Mouse (Mus musculus): ENCODE results near the gene Map1b. TPM values are rescaled to one million over a fixed set of nuclear protein-coding genes. Genes with fewer than 3 reads are reported as not detected.

Gene Map1b
- total RNA-seq, 1 experiment = 21.2 TPM

- DNase-seq (ENCODE audit: low read depth, low spot score) = no peak
- Histone ChIP-seq H3K27ac (ENCODE audit: insufficient read depth, low read depth, low read length, poor library complexity, severe bottlenecking) (no peak overlapping the region), H3K9ac (ENCODE audit: insufficient read depth, low read depth, low read length, poor library complexity, severe bottlenecking) (no peak overlapping the region), H3K9me3 (ENCODE audit: control insufficient read depth, insufficient read depth, low read depth, low read length) (no peaks in the 10 kb centered on the region), H3K4me1 (ENCODE audit: control insufficient read depth in 2 of 2, insufficient read depth in 2 of 2, low read length in 2 of 2, poor library complexity in 1 of 2) (peaks cover 0 to 7% of the 10 kb centered on the region in 2 experiments; a peak in 1 of 4 replicates), H3K36me3 (ENCODE audit: control insufficient read depth, insufficient read depth, low read length, poor library complexity, severe bottlenecking) (no peaks in the 10 kb centered on the region; the same call in 1 of the 2 replicates), H3K4me3 (ENCODE audit: insufficient read depth in 1 of 2, low read depth in 1 of 2, low read length in 2 of 2, poor library complexity in 1 of 2, severe bottlenecking in 1 of 2) (no peak overlapping the region)
- in situ Hi-C loops (cut with MboI; ENCODE audit: low sequenced_read_pairs in 2 of 2, unreplicated experiment in 2 of 2) = no loop called here
- TF ChIP-seq ZC3H11A (IDR thresholded peaks at IDR 0.05; ENCODE audit: borderline replicate concordance, low read depth, low read length) = no peak
- no peak for TF ChIP-seq CHD2 (IDR thresholded peaks at IDR 0.05; ENCODE audit: low read depth, low read length)
- no peak for TF ChIP-seq HCFC1 (IDR thresholded peaks at IDR 0.05; ENCODE audit: borderline replicate concordance, insufficient read depth, low read length)
- no peak for TF ChIP-seq MAFK (IDR thresholded peaks at IDR 0.05; ENCODE audit: insufficient read depth, low read depth, low read length)
- TF ChIP-seq ZNF384 (IDR thresholded peaks at IDR 0.05; ENCODE audit: low read depth, low read length) = no peak
Observed at GRCm38 (mm10) chr13:99386341-99386740, 130.0 kb downstream of the Map1b start.

- no peaks in the 10 kb centered on the region for H3K9me3 ChIP-seq (ENCODE audit: control insufficient read depth, insufficient read depth, low read depth, low read length)
- in situ Hi-C loops (cut with MboI; ENCODE audit: low sequenced_read_pairs in 2 of 2, unreplicated experiment in 2 of 2) = no loop called here
- H3K27ac ChIP-seq (ENCODE audit: insufficient read depth, low read depth, low read length, poor library complexity, severe bottlenecking) = no peak overlapping the region
- H3K4me1 ChIP-seq (ENCODE audit: control insufficient read depth in 2 of 2, insufficient read depth in 2 of 2, low read length in 2 of 2, poor library complexity in 1 of 2) = peaks cover 0 to 4% of the 10 kb centered on the region in 2 experiments; a peak in 1 of 4 replicates
- no peak overlapping the region for H3K4me3 ChIP-seq (ENCODE audit: insufficient read depth in 1 of 2, low read depth in 1 of 2, low read length in 2 of 2, poor library complexity in 1 of 2, severe bottlenecking in 1 of 2)
- DNase-seq (ENCODE audit: low read depth, low spot score) = no peak
- H3K36me3 ChIP-seq (ENCODE audit: control insufficient read depth, insufficient read depth, low read length, poor library complexity, severe bottlenecking) = no peaks in the 10 kb centered on the region
- no peak overlapping the region for H3K9ac ChIP-seq (ENCODE audit: insufficient read depth, low read depth, low read length, poor library complexity, severe bottlenecking)
- TF ChIP-seq MAFK (IDR thresholded peaks at IDR 0.05; ENCODE audit: insufficient read depth, low read depth, low read length) (no peak), ZC3H11A (IDR thresholded peaks at IDR 0.05; ENCODE audit: borderline replicate concordance, low read depth, low read length) (no peak), CHD2 (IDR thresholded peaks at IDR 0.05; ENCODE audit: low read depth, low read length) (no peak), HCFC1 (IDR thresholded peaks at IDR 0.05; ENCODE audit: borderline replicate concordance, insufficient read depth, low read length) (no peak), ZNF384 (IDR thresholded peaks at IDR 0.05; ENCODE audit: low read depth, low read length) (no peak)
Observed at GRCm38 (mm10) chr13:99385911-99386310, 130.4 kb downstream of the Map1b start.

GRCm38 (mm10) chr13:99384555-99385203 is 131.7 kb downstream of the Map1b start:
- Histone ChIP-seq H3K4me1 (ENCODE audit: control insufficient read depth in 2 of 2, insufficient read depth in 2 of 2, low read length in 2 of 2, poor library complexity in 1 of 2) (peaks cover 0 to 3% of the 10 kb centered on the region in 2 experiments; a peak in 1 of 4 replicates), H3K9me3 (ENCODE audit: control insufficient read depth, insufficient read depth, low read depth, low read length) (no peaks in the 10 kb centered on the region), H3K4me3 (ENCODE audit: insufficient read depth in 1 of 2, low read depth in 1 of 2, low read length in 2 of 2, poor library complexity in 1 of 2, severe bottlenecking in 1 of 2) (no peak overlapping the region), H3K27ac (ENCODE audit: insufficient read depth, low read depth, low read length, poor library complexity, severe bottlenecking) (no peak overlapping the region), H3K9ac (ENCODE audit: insufficient read depth, low read depth, low read length, poor library complexity, severe bottlenecking) (no peak overlapping the region), H3K36me3 (ENCODE audit: control insufficient read depth, insufficient read depth, low read length, poor library complexity, severe bottlenecking) (no peaks in the 10 kb centered on the region)
- TF ChIP-seq ZC3H11A (IDR thresholded peaks at IDR 0.05; ENCODE audit: borderline replicate concordance, low read depth, low read length) (no peak), CHD2 (IDR thresholded peaks at IDR 0.05; ENCODE audit: low read depth, low read length) (no peak), HCFC1 (IDR thresholded peaks at IDR 0.05; ENCODE audit: borderline replicate concordance, insufficient read depth, low read length) (no peak), MAFK (IDR thresholded peaks at IDR 0.05; ENCODE audit: insufficient read depth, low read depth, low read length) (no peak), ZNF384 (IDR thresholded peaks at IDR 0.05; ENCODE audit: low read depth, low read length) (no peak)
- DNase-seq (ENCODE audit: low read depth, low spot score) = peak; percentile 11
- in situ Hi-C loops (cut with MboI; ENCODE audit: low sequenced_read_pairs in 2 of 2, unreplicated experiment in 2 of 2) = no loop called here

- peak; percentile 40 for DNase-seq (ENCODE audit: low read depth, low spot score)
- H3K4me1 ChIP-seq (ENCODE audit: control insufficient read depth in 2 of 2, insufficient read depth in 2 of 2, low read length in 2 of 2, poor library complexity in 1 of 2) = peaks cover 0 to 3% of the 10 kb centered on the region in 2 experiments; a peak in 1 of 4 replicates
- no peaks in the 10 kb centered on the region; the same call in 1 of the 2 replicates for H3K36me3 ChIP-seq (ENCODE audit: control insufficient read depth, insufficient read depth, low read length, poor library complexity, severe bottlenecking)
- no peaks in the 10 kb centered on the region for H3K9me3 ChIP-seq (ENCODE audit: control insufficient read depth, insufficient read depth, low read depth, low read length)
- H3K27ac ChIP-seq (ENCODE audit: insufficient read depth, low read depth, low read length, poor library complexity, severe bottlenecking) = no peak overlapping the region
- in situ Hi-C loops (cut with MboI; ENCODE audit: low sequenced_read_pairs in 2 of 2, unreplicated experiment in 2 of 2) = no loop called here
- no peak overlapping the region for H3K9ac ChIP-seq (ENCODE audit: insufficient read depth, low read depth, low read length, poor library complexity, severe bottlenecking)
- TF ChIP-seq HCFC1 (IDR thresholded peaks at IDR 0.05; ENCODE audit: borderline replicate concordance, insufficient read depth, low read length) = no peak
- TF ChIP-seq ZNF384 (IDR thresholded peaks at IDR 0.05; ENCODE audit: low read depth, low read length) = no peak
- TF ChIP-seq MAFK (IDR thresholded peaks at IDR 0.05; ENCODE audit: insufficient read depth, low read depth, low read length) = no peak
- TF ChIP-seq ZC3H11A (IDR thresholded peaks at IDR 0.05; ENCODE audit: borderline replicate concordance, low read depth, low read length) = no peak
- TF ChIP-seq CHD2 (IDR thresholded peaks at IDR 0.05; ENCODE audit: low read depth, low read length) = no peak
- H3K4me3 ChIP-seq (ENCODE audit: insufficient read depth in 1 of 2, low read depth in 1 of 2, low read length in 2 of 2, poor library complexity in 1 of 2, severe bottlenecking in 1 of 2) = no peak overlapping the region
Observed at GRCm38 (mm10) chr13:99382373-99382772, 134.0 kb downstream of the Map1b start.

Data from ES-E14 (cell line).